Mouse (Mus musculus): ENCODE data around the gene Ccdc18.
"Not testable (repeated sequence)": the region's sequence is repeated elsewhere in the genome, so short reads cannot be mapped to it uniquely, and the experiment has no call there.

Ccdc18 gene

GRCm38 (mm10) chr5:108132441-108133243, at the start of gene Ccdc18, which contains the start of gene Tmed5:
Ccdc18 (plus strand) TSS chr5:108132875.
Tmed5 (minus strand) TSS chr5:108132620.
- in situ Hi-C loops (cut with MboI; ENCODE audit: unreplicated experiment in 2 of 2) = no loop called here

GRCm38 (mm10) chr5:108085440-108085839, 47.2 kb upstream of the Ccdc18 start:
- in situ Hi-C loops (cut with MboI; ENCODE audit: unreplicated experiment in 2 of 2) = no loop called here

GRCm38 (mm10) chr5:108092731-108093130, 39.9 kb upstream of the Ccdc18 start:
- in situ Hi-C loops (cut with MboI; ENCODE audit: unreplicated experiment in 2 of 2) = not testable (repeated sequence)

- in situ Hi-C loops (cut with MboI; ENCODE audit: unreplicated experiment in 2 of 2) = no loop called here
These were observed 35.0 kb upstream of the Ccdc18 start for GRCm38 (mm10) chr5:108097676-108098075.

GRCm38 (mm10) chr5:108100196-108100595, 32.5 kb upstream of the Ccdc18 start:
- in situ Hi-C loops (cut with MboI; ENCODE audit: unreplicated experiment in 2 of 2) = no loop called here

GRCm38 (mm10) chr5:108104306-108104705, 28.4 kb upstream of the Ccdc18 start:
- in situ Hi-C loops (cut with MboI; ENCODE audit: unreplicated experiment in 2 of 2) = no loop called here

GRCm38 (mm10) chr5:108109346-108109745, 23.3 kb upstream of the Ccdc18 start:
- in situ Hi-C loops (cut with MboI; ENCODE audit: unreplicated experiment in 2 of 2) = no loop called here

- in situ Hi-C loops (cut with MboI; ENCODE audit: unreplicated experiment in 2 of 2) = no loop called here
These were observed 15.0 kb upstream of the Ccdc18 start for GRCm38 (mm10) chr5:108117693-108118092.

- in situ Hi-C loops (cut with MboI; ENCODE audit: unreplicated experiment in 2 of 2) = no loop called here
These were observed 12.3 kb upstream of the Ccdc18 start for GRCm38 (mm10) chr5:108120221-108120900.

- in situ Hi-C loops (cut with MboI; ENCODE audit: unreplicated experiment in 2 of 2) = no loop called here
These were observed 730 bp upstream of the Ccdc18 start for GRCm38 (mm10) chr5:108131849-108132440.

GRCm38 (mm10) chr5:108152592-108152991, 19.9 kb downstream of the Ccdc18 start:
- in situ Hi-C loops (cut with MboI; ENCODE audit: unreplicated experiment in 2 of 2) = no loop called here

GRCm38 (mm10) chr5:108160796-108161195, 28.1 kb downstream of the Ccdc18 start:
- in situ Hi-C loops (cut with MboI; ENCODE audit: unreplicated experiment in 2 of 2) = no loop called here

- in situ Hi-C loops (cut with MboI; ENCODE audit: unreplicated experiment in 2 of 2) = no loop called here
These were observed 31.0 kb downstream of the Ccdc18 start for GRCm38 (mm10) chr5:108163695-108164094.

GRCm38 (mm10) chr5:108184050-108184449, 51.4 kb downstream of the Ccdc18 start:
- in situ Hi-C loops (cut with MboI; ENCODE audit: unreplicated experiment in 2 of 2) = no loop called here

- in situ Hi-C loops (cut with MboI; ENCODE audit: unreplicated experiment in 2 of 2) = no loop called here
These were observed 56.3 kb downstream of the Ccdc18 start for GRCm38 (mm10) chr5:108188967-108189366.

- in situ Hi-C loops (cut with MboI; ENCODE audit: unreplicated experiment in 2 of 2) = no loop called here
These were observed 73.3 kb downstream of the Ccdc18 start for GRCm38 (mm10) chr5:108206008-108206407.

- in situ Hi-C loops (cut with MboI; ENCODE audit: unreplicated experiment in 2 of 2) = no loop called here
These were observed 78.8 kb downstream of the Ccdc18 start for GRCm38 (mm10) chr5:108211512-108211911.

- in situ Hi-C loops (cut with MboI; ENCODE audit: unreplicated experiment in 2 of 2) = no loop called here
These were observed 82.3 kb downstream of the Ccdc18 start for GRCm38 (mm10) chr5:108214928-108215327.

GRCm38 (mm10) chr5:108224077-108224476, 91.4 kb downstream of the Ccdc18 start:
- in situ Hi-C loops (cut with MboI; ENCODE audit: unreplicated experiment in 2 of 2) = no loop called here

- in situ Hi-C loops (cut with MboI; ENCODE audit: unreplicated experiment in 2 of 2) = no loop called here
These were observed 93.5 kb downstream of the Ccdc18 start for GRCm38 (mm10) chr5:108226159-108226558.

- in situ Hi-C loops (cut with MboI; ENCODE audit: unreplicated experiment in 2 of 2) = no loop called here
These were observed 113.7 kb downstream of the Ccdc18 start for GRCm38 (mm10) chr5:108246314-108246765.
